Mouse (Mus musculus) liver, postnatal 0 days (tissue): ENCODE results near the gene 4933427D14Rik. TPM values are rescaled to one million over a fixed set of nuclear protein-coding genes. Genes with fewer than 3 reads are reported as not detected.

Source experiments
- ATAC-seq: fragments of 200-750 bp; cut with Nextera tagmentation; 2 replicates; pipeline ENCODE4 v1.8.0; 2017; ENCODE audit warnings: mild to moderate bottlenecking, moderate library complexity
- DNase-seq: peaks from one replicate; pipeline ENCODE4 v3.0.0-alpha.2; 2016
- H3K27ac ChIP-seq: fragments of 300-500 bp; sonication (generic); 2 replicates; pipeline ENCODE4 v1.5.1; 2014; ENCODE audit warnings: antibody characterized with exemption, moderate library complexity, mild to moderate bottlenecking, low read depth
- H3K27me3 ChIP-seq: fragments of 300-500 bp; sonication (generic); 2 replicates; pipeline ENCODE4 v1.6.1; 2014; ENCODE audit warnings: low read length, control low read depth, mixed read lengths; ENCODE audit not compliant: insufficient read depth
- H3K36me3 ChIP-seq: fragments of 300-500 bp; sonication (generic); replicated peaks from 2 replicates; pipeline ENCODE4 v1.6.1; 2014; ENCODE audit warnings: mild to moderate bottlenecking, control low read depth, low read length, moderate library complexity, mixed read lengths; ENCODE audit not compliant: insufficient read depth
- H3K4me1 ChIP-seq: fragments of 300-500 bp; sonication (generic); 2 replicates; pipeline ENCODE4 v1.6.1; 2014; ENCODE audit warnings: antibody characterized with exemption, mild to moderate bottlenecking, control low read depth; ENCODE audit not compliant: insufficient read depth
- H3K4me2 ChIP-seq: fragments of 300-500 bp; sonication (generic); 2 replicates; pipeline ENCODE4 v1.6.1; 2014; ENCODE audit warnings: low read depth, mild to moderate bottlenecking, low read length, moderate library complexity, mixed read lengths
- H3K4me3 ChIP-seq: fragments of 300-500 bp; sonication (generic); 2 replicates; pipeline ENCODE4 v1.5.1; 2014; ENCODE audit warnings: low read depth, low read length
- H3K9ac ChIP-seq: fragments of 300-500 bp; sonication (generic); replicated peaks from 2 replicates; pipeline ENCODE4 v1.6.1; 2014; ENCODE audit warnings: mild to moderate bottlenecking, moderate library complexity
- H3K9me3 ChIP-seq: fragments of 300-500 bp; sonication (generic); 2 replicates; pipeline ENCODE4 v1.6.1; 2016; ENCODE audit warnings: mild to moderate bottlenecking, control low read depth, low read length, mixed read lengths
- CTCF ChIP-seq: sonication (generic); IDR thresholded peaks from 2 replicates; pipeline ENCODE4 v1.5.1; 2016; ENCODE audit warnings: antibody characterized with exemption, low read depth
- EP300 ChIP-seq: IDR thresholded peaks from 2 replicates; pipeline ENCODE4 v1.6.1; 2016; ENCODE audit warnings: antibody characterized with exemption, low read depth, mild to moderate bottlenecking
- WGBS: fragments of 180-500 bp; shearing (Covaris S2); extraction: QIAGEN DNeasy Blood & Tissue Kit; methylation state at CpG from one replicate; pipeline ENCODE4 v1.1.7; 2014; ENCODE audit not compliant: insufficient replicate concordance; 5-methylcytosine and 5-hydroxymethylcytosine counted together
- polyA plus RNA-seq: library from polyadenylated mRNA; unstranded; fragments of >200 nt; fragmentation: Nextera tagmentation; extraction: Ambion mirVana; gene quantifications from 2 replicates; pipeline ENCODE4 v1.2.1, GENCODE M21; 2015

Gene 4933427D14Rik
- polyA plus RNA-seq, 1 experiment from 2014 or later: 1.7 TPM

DNA sequence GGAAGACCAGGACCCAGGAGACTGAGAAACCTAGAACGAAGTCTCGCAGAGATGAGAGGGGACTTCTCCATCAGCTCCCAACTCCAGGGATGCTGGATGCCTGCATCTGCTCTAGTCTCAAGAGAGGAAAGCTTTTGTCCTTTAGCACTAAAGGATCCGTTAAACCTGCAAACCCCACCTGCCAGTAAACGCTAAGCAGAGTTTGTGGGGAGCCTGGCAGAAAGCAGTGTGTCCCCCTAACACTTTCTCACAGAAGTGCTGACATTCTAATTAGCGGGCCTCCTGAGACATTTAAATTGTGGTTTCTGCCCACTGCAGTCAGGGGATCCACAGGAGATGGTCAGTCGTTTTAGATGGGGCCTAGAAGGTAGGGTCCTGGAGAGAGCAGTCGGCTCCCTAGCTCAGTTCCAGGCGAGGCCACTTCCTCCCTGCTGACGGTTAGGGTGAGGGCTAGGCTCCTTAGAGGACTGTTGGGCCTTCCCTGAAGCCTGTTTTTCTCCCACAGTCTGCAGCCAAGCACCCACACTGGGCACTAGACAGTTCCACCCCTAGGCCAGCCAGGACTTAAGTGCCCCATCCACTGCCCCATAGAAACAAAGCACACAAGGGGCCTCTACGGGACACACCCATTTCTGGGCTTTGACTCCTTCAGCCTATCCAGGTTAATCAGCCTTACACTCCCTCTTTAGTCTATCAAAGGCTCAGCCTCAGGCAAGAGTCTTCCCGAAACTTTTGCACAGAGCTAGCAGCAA is 70.9 kb downstream of the 4933427D14Rik start:
- Histone ChIP-seq H3K4me2 (0 out of 2 replicates have a peak overlapping the region, but pooled peaks have one; percentile 81), H3K4me3 (peak overlapping the region; percentile 44; the same call in 1 of the 2 replicates), H3K27ac (no peak overlapping the region), H3K9ac (no peak overlapping the region), H3K36me3 (no peaks in the 10 kb centered on the region), H3K9me3 (no peaks in the 10 kb centered on the region), H3K27me3 (peaks cover 49% of the 10 kb centered on the region), H3K4me1 (peaks cover 6% of the 10 kb centered on the region; the same call in 1 of the 2 replicates)
- 36% methylated on average over 11 of the region's 11 CpGs for WGBS
- no peak for ATAC-seq
- no peak for DNase-seq
- TF ChIP-seq EP300 (no peak), CTCF (no peak)

DNA sequence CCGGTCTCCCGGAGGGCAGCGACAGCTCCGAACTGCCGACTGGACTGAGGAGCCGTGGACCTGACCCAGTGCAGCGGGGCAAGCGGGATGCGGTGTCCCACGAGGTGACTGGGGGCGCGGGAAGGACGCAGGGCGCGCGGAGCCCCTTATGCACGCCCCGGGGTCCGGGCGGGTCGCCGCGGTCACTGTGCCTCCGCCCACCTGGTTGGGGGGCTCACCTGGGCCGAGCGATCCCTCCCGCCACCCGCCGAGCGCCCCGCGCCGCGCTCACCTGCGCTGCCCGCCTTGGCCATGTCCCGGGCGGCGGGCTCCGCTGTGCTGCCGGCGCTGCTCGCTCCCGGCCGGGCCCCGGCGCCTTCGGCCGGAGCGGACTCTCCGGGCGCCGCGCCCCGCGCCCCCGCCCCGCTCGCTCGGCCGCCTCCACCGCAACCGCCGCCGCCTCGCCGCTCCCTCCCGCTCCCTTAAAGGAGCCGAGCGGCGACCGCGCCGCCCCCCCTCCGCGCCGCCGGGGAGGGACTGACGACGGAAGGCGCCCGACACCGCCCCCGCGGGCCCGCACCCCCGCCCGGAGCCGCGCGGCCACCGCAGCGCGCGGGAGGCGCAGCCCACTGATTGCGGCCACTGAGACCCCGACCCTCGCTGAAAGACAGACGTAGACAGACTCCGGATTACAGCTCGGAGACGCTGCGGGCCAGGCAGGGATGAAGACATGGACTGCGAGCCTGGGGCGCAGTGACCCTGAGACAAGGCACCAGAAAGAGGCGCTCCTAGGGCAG is 71.7 kb downstream of the 4933427D14Rik start, which contains the start of gene Pitpnm3:
TSS of gene Pitpnm3 (minus strand) at position 396 of the 776 bp plus-strand sequence.
- peaks cover 51% of the 10 kb centered on the region for H3K27me3 ChIP-seq
- H3K4me2 ChIP-seq: peak within 1 kb of the TSS; percentile 81
- no peak within 1 kb of the TSS for H3K27ac ChIP-seq
- WGBS: 2% methylated on average over 52 of the region's 107 CpGs
- peak within 1 kb of the TSS; percentile 44 for H3K4me3 ChIP-seq
- H3K4me1 ChIP-seq: peaks cover 2% of the 10 kb centered on the region; the same call in 1 of the 2 replicates
- ATAC-seq (peak; percentile 23; the same call in 1 of the 2 replicates), DNase-seq (no peak)
- no peak for TF ChIP-seq CTCF
- TF ChIP-seq EP300: no peak
- no peaks in the 10 kb centered on the region for H3K9me3 ChIP-seq
- H3K36me3 ChIP-seq: no peaks in the 10 kb centered on the region
- peak within 1 kb of the TSS; percentile 44; the same call in 1 of the 2 replicates for H3K9ac ChIP-seq

DNA sequence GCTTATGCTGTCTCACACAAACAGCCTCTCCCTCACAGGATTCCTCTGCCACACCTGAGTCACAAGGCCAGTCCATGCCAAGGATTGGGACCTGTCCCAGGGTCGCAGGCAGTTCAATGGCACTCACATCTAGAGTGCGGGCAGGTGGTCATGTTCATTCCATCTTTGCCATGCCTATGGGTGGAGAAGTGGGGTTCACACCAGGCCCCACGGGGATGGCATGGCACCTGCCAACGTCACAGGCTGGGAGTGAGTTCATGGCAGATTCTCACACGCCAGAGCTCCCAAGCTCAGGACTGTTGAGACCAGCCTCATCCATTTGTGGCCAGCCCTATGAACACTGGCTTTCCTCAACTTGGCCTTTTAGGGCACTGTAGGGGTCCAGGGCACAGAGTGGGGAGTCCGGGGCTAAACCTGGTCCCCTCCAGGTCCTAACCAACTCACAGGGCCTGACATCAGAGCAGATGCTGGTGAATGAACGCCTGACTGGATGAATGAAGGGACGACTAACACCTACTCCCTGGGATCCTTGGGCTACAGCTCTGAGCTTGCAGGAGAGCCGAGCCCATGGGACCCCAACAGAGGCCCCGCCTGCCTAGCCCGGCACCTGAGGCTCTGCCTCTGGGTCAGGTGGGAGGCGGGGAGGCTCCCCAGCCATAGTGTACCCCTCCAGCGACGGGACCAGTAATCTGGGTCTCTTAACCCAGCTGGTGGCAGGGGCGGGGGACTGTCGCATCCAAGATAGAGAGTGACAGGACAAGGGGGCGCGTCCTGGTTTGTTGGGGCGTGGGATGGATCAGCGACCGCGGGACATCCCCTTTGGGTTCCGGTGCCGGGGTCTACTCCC is 72.5 kb downstream of the 4933427D14Rik start:
- Histone ChIP-seq H3K27ac (no peak overlapping the region), H3K9me3 (no peaks in the 10 kb centered on the region), H3K4me2 (peak overlapping the region; percentile 81), H3K4me3 (peak overlapping the region; percentile 44), H3K36me3 (no peaks in the 10 kb centered on the region), H3K27me3 (peaks cover 51% of the 10 kb centered on the region), H3K4me1 (no peaks in the 10 kb centered on the region), H3K9ac (no peak overlapping the region)
- ATAC-seq (no peak), DNase-seq (no peak)
- 15% methylated on average over 24 of the region's 24 CpGs for WGBS
- TF ChIP-seq CTCF (no peak), EP300 (no peak)

DNA sequence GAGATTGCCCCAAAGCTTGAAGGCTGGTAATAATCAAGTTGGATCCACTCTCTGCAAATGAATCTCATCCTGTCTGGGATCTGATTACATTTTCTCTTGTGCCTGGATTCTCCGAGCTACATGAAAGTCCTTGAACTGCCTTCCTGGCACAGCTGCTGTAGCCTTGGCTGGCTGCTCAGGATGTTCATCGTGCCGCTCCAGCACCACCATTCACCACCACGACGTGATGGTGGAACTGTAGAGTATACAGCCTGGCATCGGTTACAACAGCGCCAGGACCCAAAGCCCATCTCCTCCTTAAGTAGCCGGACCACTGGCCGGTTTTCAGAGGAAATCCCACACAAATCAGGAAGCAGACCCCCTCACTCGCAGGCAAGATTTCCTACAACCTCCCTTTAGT is 74.2 kb downstream of the 4933427D14Rik start:
- no peak overlapping the region for H3K4me2 ChIP-seq
- no peak overlapping the region for H3K27ac ChIP-seq
- TF ChIP-seq CTCF (no peak), EP300 (no peak)
- no peaks in the 10 kb centered on the region for H3K9me3 ChIP-seq
- H3K4me3 ChIP-seq: no peak overlapping the region
- no peak overlapping the region for H3K9ac ChIP-seq
- no peak for DNase-seq
- H3K27me3 ChIP-seq: peaks cover 51% of the 10 kb centered on the region
- H3K36me3 ChIP-seq: no peaks in the 10 kb centered on the region
- no peaks in the 10 kb centered on the region for H3K4me1 ChIP-seq
- 62% methylated on average over 10 of the region's 10 CpGs for WGBS
- ATAC-seq: no peak

DNA sequence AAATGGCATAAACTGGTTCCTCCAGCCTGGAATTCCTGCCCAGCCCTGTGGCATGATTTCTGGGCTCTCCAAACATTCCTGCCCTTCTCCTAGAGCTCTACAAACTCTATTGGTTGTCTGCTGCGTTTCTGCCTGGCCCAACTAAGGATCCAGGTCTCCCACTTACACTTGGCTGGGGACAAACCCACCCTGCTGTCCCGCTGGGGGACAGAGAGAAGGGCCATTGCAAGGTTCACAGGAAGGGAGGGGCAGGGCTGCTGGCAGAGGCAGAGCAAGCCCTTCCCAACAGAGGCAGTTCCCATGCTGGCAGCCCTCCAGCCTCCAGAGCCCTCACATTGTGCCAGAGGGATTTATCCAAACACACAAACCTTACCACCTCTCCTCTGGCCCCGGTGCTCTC is 75.0 kb downstream of the 4933427D14Rik start:
- Histone ChIP-seq H3K4me1 (no peaks in the 10 kb centered on the region), H3K4me3 (no peak overlapping the region), H3K4me2 (no peak overlapping the region), H3K27me3 (peaks cover 50% of the 10 kb centered on the region), H3K36me3 (no peaks in the 10 kb centered on the region), H3K9ac (no peak overlapping the region), H3K27ac (no peak overlapping the region), H3K9me3 (no peaks in the 10 kb centered on the region)
- no peak for ATAC-seq
- TF ChIP-seq EP300 (no peak), CTCF (no peak)
- DNase-seq: peak; percentile 47
- WGBS: 26% methylated on average over 3 of the region's 3 CpGs

DNA sequence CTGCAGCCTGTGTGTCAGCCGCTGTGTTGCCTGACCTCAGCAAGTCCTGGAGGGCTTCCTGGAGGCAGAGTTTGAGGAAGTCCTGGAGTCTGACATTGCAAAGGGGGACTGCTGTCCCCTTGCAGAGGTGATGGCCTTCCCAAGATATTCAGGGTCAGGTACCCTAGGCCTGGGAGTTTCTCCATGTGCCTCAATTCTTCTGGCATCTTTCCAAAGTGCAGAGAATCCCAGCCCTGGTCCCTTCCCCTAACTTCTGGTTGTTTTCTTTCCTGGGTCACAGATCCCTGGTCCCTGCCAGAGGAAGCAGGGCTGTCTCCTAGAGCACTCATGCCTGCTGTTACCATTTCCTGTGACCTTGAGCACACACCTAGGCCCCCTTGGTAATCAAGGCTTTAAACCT is 75.6 kb downstream of the 4933427D14Rik start:
- Histone ChIP-seq H3K9ac (no peak overlapping the region), H3K4me1 (no peaks in the 10 kb centered on the region), H3K4me2 (no peak overlapping the region), H3K27me3 (peaks cover 44% of the 10 kb centered on the region), H3K9me3 (no peaks in the 10 kb centered on the region), H3K27ac (no peak overlapping the region), H3K36me3 (no peaks in the 10 kb centered on the region), H3K4me3 (no peak overlapping the region)
- DNase-seq: no peak
- 79% methylated on average over 1 of the region's 1 CpGs for WGBS
- ATAC-seq: no peak
- TF ChIP-seq CTCF: no peak
- no peak for TF ChIP-seq EP300
